Mouse (Mus musculus): ENCODE data around the gene Gm37240.

DNA sequence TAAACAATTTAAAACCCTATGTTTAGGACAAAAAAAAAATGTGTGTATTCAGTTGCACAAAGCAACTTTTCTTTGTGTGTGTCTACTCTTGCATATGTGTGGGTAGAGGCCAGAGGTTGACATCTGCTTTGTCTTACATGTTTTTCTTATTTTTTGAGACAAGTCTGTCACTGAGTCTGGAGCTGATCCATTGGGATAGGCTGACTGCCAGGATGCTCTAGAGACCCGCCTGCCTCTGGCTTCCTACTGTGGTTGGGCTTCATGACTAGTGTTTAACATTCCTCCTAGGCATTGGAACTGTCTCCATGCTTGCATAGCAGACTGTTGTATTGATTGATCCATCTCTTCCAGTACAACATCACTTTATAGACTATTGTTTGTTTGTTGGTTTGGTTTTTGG is 1058.0 kb downstream of the Gm37240 start:
- TF ChIP-seq CTCF (IDR thresholded peaks at IDR 0.05; ENCODE audit: low read depth) (no peak), EP300 (optimal IDR thresholded peaks at IDR 0.05) (no peak)
